Mouse (Mus musculus) intestine, postnatal 0 days (tissue): ENCODE data around the gene Wbp1. TPM values are rescaled to one million over a fixed set of nuclear protein-coding genes. Genes with fewer than 3 reads are reported as not detected.

Source experiments
- ATAC-seq: fragments of 200-750 bp; cut with Nextera tagmentation; 2 replicates; pipeline ENCODE4 v1.8.0; 2017; ENCODE audit warnings: mild to moderate bottlenecking, moderate TSS enrichment, moderate library complexity
- H3K27ac ChIP-seq: fragments of 300-500 bp; sonication (generic); 2 replicates; pipeline ENCODE4 v1.5.1; 2014; ENCODE audit warnings: mild to moderate bottlenecking, low read depth, low read length, moderate library complexity
- H3K27me3 ChIP-seq: fragments of 300-500 bp; sonication (generic); replicated peaks from 2 replicates; pipeline ENCODE4 v1.6.1; 2014; ENCODE audit warnings: low read length, mixed read lengths; ENCODE audit not compliant: control insufficient read depth, insufficient read depth
- H3K36me3 ChIP-seq: fragments of 300-500 bp; sonication (generic); 2 replicates; pipeline ENCODE4 v1.6.1; 2014; ENCODE audit warnings: mild to moderate bottlenecking, moderate library complexity; ENCODE audit not compliant: control insufficient read depth, insufficient read depth
- H3K4me1 ChIP-seq: fragments of 300-500 bp; sonication (generic); replicated peaks from 2 replicates; pipeline ENCODE4 v1.6.1; 2014; ENCODE audit warnings: antibody characterized with exemption, low read length, mixed read lengths; ENCODE audit not compliant: control insufficient read depth, insufficient read depth
- H3K4me2 ChIP-seq: fragments of 300-500 bp; sonication (generic); replicated peaks from 2 replicates; pipeline ENCODE4 v1.6.1; 2014; ENCODE audit warnings: low read depth, mild to moderate bottlenecking, moderate library complexity
- H3K4me3 ChIP-seq: fragments of 300-500 bp; sonication (generic); 2 replicates; pipeline ENCODE4 v1.5.1; 2014; ENCODE audit warnings: low read depth, low read length
- H3K9ac ChIP-seq: fragments of 300-500 bp; sonication (generic); 2 replicates; pipeline ENCODE4 v1.6.1; 2014; ENCODE audit warnings: mild to moderate bottlenecking, low read depth, low read length
- H3K9me3 ChIP-seq: fragments of 300-500 bp; sonication (generic); 2 replicates; pipeline ENCODE4 v1.6.1; 2016; ENCODE audit warnings: mixed run types; ENCODE audit not compliant: control insufficient read depth
- CTCF ChIP-seq: sonication (generic); IDR thresholded peaks from 2 replicates; pipeline ENCODE4 v1.5.1; 2016; ENCODE audit warnings: low read depth, mild to moderate bottlenecking, control low read depth, antibody characterized with exemption, moderate library complexity
- WGBS: fragments of 180-500 bp; shearing (Covaris S2); extraction: QIAGEN DNeasy Blood & Tissue Kit; methylation state at CpG from one replicate; pipeline ENCODE4 v1.1.7; 2014; 5-methylcytosine and 5-hydroxymethylcytosine counted together
- polyA plus RNA-seq: library from polyadenylated mRNA; unstranded; fragments of >200 nt; fragmentation: Nextera tagmentation; extraction: Ambion mirVana; gene quantifications from 2 replicates; pipeline ENCODE4 v1.2.1, GENCODE M21; 2015

Gene Wbp1
- polyA plus RNA-seq, 1 experiment from 2014 or later: 72.7 TPM

DNA sequence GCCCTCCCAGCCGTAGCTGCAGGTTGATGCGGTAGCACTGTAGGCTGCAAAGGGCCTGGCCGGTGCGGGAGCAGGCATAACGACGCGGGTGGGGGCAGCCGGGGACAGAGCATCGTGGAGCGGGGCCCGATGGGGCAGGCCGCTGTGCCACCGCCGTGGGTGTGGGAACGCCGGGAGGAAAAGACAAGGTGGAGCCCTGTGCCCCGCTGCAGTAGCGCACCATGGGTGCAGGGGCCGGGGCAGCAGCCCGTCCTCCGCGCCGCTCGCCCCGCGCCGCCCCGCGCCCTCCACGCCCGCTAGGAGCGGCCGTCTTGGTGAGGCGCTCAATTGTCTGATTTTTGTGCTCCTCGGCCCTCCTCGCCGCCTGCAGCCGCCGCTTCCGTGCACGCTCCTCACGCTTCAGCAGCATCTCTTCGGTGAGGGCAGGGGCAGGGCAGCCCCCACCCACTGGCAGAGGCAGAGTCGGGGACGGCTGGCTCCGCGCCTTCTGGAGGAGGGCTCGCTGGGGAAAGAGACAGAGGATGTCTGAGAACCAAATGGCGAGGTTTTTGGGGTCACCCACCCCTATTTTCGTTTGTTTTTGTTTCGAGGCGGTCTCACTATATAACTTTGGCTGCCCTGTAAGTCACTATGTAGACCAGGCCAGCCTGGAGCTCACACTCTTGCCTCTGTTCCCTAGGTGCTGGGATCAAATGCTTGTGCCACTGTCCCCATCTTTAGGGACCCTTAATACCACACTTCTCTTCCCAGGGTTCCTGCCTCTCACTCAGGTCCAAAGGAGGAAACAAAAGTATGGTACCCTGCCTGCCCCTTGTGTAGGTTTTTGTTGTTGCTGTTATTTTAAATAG is 728 bp upstream of the Wbp1 start:
- peaks cover 14% of the 10 kb centered on the region for H3K36me3 ChIP-seq
- H3K9ac ChIP-seq: peak overlapping the region; percentile 61
- ATAC-seq: peak; percentile 44
- no peaks in the 10 kb centered on the region for H3K9me3 ChIP-seq
- peak overlapping the region; percentile 93 for H3K4me2 ChIP-seq
- peak overlapping the region; percentile 86 for H3K27ac ChIP-seq
- 1% methylated on average over 47 of the region's 52 CpGs for WGBS
- peak overlapping the region; percentile 63 for H3K4me3 ChIP-seq
- no peaks in the 10 kb centered on the region for H3K27me3 ChIP-seq
- H3K4me1 ChIP-seq: 0 out of 2 replicates have a peak, but pooled peaks cover 3% of the 10 kb centered on the region
- 0 out of 2 replicates have a peak, but pooled peaks have one; percentile 20 for TF ChIP-seq CTCF

DNA sequence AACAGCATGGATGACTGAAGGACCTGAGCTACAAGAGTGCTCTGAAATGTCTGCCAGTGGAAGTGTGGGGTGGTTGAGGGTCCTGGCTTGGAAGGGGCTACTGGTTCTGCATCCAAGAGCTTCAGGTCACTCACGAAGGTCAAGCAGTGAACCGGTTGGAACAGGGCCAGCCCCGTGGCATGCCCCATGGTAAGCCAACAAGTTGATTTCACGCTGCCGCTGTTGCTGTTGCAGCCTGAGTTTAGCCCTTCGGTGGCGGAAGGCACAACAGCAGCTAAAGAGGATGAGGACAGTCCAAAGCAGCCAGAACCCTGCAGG is 1.7 kb downstream of the Wbp1 start:
- no peak overlapping the region for H3K4me3 ChIP-seq
- H3K27ac ChIP-seq: peak overlapping the region; percentile 24; the same call in 1 of the 2 replicates
- peaks cover 14% of the 10 kb centered on the region for H3K36me3 ChIP-seq
- no peaks in the 10 kb centered on the region for H3K9me3 ChIP-seq
- H3K27me3 ChIP-seq: no peaks in the 10 kb centered on the region
- 74% methylated on average over 7 of the region's 7 CpGs for WGBS
- ATAC-seq: no peak
- 0 out of 2 replicates have a peak, but pooled peaks cover 8% of the 10 kb centered on the region for H3K4me1 ChIP-seq
- no peak for TF ChIP-seq CTCF
- H3K4me2 ChIP-seq: no peak overlapping the region
- H3K9ac ChIP-seq: no peak overlapping the region

DNA sequence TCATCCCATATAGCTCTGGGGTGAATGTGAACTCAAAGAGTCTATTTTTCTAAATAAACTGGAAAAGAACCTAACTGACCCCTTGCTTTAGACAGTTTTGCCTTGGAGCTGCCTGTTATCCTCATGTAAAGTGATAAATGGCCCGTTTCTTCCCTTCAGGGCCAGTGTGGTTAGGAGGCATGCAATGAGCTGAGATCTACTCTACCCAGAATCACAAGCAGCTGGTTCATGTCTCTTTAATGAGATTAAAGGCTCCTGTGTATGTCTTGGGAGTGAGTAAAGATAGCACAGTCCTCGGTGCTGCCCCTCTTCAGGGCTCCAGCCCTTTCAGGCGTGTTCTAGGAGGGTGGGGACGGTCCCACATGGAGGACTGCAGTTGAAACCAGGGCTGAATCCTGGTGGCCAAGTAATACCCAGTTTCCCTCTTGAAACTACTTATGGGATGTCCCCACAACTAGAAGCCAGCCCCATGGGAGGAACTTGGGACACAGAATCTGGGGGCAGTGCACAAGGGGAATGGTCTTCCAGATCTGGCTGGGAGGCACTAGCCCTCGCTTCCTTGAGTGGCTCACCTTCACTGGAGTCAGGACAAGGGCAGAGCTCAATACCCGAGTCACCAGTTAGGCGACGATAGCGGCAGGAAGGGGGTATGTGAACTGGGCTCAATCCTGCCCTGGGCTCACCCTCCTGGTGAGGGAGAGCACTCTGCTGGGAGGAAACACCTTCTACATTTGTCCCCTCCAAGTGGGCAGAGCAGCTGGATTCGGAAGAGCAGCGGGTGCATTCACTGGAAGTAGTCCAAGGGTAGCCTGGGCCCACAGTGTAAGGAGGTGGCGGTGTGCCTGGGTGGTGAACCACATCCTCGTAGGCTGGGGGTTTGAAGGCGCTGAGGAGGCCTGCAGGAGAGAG is 2.3 kb downstream of the Wbp1 start:
- no peak for ATAC-seq
- Histone ChIP-seq H3K4me3 (no peak overlapping the region), H3K36me3 (peaks cover 14% of the 10 kb centered on the region), H3K9ac (no peak overlapping the region), H3K4me2 (no peak overlapping the region), H3K27me3 (no peaks in the 10 kb centered on the region), H3K27ac (no peak overlapping the region), H3K9me3 (no peaks in the 10 kb centered on the region), H3K4me1 (0 out of 2 replicates have a peak, but pooled peaks cover 5% of the 10 kb centered on the region)
- WGBS: 78% methylated on average over 14 of the region's 14 CpGs
- TF ChIP-seq CTCF: no peak

DNA sequence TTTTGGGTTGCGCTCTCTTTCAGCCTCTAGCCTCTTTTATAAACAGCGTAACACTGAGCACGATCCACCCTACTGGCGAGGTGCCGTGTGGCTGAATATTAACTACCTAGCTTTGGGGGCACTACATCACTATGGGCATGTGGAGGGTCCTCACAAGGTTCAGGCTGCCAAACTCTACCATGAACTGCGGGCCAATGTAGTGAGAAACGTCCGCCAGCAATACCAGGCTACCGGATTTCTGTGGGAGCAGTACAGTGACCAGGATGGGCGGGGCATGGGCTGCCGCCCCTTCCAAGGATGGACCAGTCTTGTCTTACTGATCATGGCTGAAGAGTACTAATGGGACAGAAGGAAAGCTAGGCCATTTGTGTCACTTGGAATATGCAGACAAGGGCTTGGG is 3.0 kb downstream of the Wbp1 start:
- Histone ChIP-seq H3K9me3 (no peaks in the 10 kb centered on the region), H3K27ac (no peak overlapping the region), H3K36me3 (peaks cover 14% of the 10 kb centered on the region), H3K4me2 (no peak overlapping the region), H3K27me3 (no peaks in the 10 kb centered on the region), H3K4me1 (0 out of 2 replicates have a peak, but pooled peaks cover 5% of the 10 kb centered on the region), H3K4me3 (no peak overlapping the region), H3K9ac (no peak overlapping the region)
- no peak for ATAC-seq
- 75% methylated on average over 11 of the region's 11 CpGs for WGBS
- no peak for TF ChIP-seq CTCF

DNA sequence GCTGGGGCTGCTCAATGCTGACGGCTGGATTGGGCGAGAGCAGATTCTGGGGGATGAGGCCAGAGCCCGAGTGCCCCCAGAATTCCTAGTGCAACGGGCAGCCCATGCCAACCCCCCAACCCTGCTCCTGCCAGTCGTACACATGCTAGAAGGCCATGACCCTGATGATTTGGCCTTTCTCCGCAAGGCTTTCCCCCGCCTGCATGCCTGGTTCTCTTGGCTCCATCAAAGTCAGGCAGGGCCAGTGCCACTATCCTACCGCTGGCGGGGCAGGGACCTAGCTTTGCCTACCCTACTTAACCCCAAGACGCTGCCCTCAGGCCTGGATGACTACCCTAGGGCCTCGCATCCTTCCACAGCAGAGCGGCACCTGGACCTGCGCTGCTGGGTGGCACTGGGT is 3.7 kb downstream of the Wbp1 start:
- WGBS: 92% methylated on average over 13 of the region's 13 CpGs
- Histone ChIP-seq H3K9ac (no peak overlapping the region), H3K27me3 (no peaks in the 10 kb centered on the region), H3K36me3 (peaks cover 14% of the 10 kb centered on the region), H3K4me2 (no peak overlapping the region), H3K9me3 (no peaks in the 10 kb centered on the region), H3K4me3 (no peak overlapping the region), H3K4me1 (0 out of 2 replicates have a peak, but pooled peaks cover 5% of the 10 kb centered on the region), H3K27ac (no peak overlapping the region)
- no peak for ATAC-seq
- TF ChIP-seq CTCF: no peak

DNA sequence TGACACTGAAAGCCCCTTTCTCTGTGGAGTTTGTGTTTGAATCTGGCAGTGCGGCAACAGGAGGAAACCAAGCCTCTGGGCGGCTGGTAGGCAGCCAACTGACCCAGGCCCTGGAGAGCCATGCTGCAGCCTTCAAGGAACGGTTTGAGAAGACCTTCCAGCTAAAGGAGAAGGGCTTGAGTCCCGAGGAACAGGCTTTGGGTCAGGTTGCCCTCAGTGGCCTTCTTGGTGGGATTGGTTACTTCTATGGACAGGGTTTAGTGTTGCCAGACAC is 4.3 kb downstream of the Wbp1 start:
- no peak for TF ChIP-seq CTCF
- Histone ChIP-seq H3K36me3 (peaks cover 14% of the 10 kb centered on the region), H3K9me3 (no peaks in the 10 kb centered on the region), H3K4me2 (no peak overlapping the region), H3K4me1 (0 out of 2 replicates have a peak, but pooled peaks cover 5% of the 10 kb centered on the region), H3K4me3 (no peak overlapping the region), H3K9ac (no peak overlapping the region), H3K27ac (no peak overlapping the region), H3K27me3 (no peaks in the 10 kb centered on the region)
- WGBS: 81% methylated on average over 4 of the region's 4 CpGs
- no peak for ATAC-seq
